Mouse (Mus musculus) kidney, adult 11 months (tissue): ENCODE measurements around the gene Zfp607b.

Experiments
- DNase-seq: peaks from one replicate; pipeline ENCODE4 v3.0.0; 2022

Zfp607b gene

DNA sequence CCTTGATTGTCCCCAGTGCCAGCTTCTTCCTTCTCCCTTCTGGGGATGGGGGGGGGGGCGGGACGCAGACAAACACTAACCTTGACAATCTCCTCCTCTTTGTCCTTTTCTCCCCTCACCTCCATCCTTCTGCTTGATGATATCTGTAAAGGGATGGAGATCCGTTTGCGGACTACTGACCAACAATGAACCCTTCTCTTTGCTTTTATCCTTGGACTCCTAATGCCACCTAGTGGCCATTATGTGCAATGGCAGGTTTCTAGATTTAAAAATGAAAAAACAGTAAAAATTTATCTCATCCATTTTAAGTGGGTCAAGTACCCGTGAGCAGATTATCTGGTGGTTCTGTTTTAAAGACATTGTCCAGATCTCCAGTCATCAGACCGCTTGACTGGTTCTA is 3.5 kb upstream of the Zfp607b start:
- DNase-seq: no peak

DNA sequence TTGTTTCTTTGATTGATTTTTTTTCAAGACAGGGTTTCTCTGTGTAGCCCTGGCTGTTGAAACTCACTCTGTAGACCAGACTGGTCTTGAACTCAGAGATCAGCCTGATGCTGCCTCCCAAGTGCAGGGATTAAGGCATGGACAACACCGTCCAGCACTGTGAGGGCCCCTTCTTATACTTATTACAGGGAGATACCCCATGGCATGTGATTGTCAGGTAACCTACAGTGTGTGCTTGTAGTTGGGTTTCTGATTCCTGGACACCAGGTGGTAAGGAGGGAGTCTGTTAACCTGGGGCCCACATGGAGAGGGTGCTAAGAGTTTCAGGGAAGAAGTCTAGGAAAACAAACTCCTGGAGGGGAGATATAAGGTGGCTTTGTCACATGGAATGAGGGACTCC is 2.1 kb upstream of the Zfp607b start:
- DNase-seq: no peak

DNA sequence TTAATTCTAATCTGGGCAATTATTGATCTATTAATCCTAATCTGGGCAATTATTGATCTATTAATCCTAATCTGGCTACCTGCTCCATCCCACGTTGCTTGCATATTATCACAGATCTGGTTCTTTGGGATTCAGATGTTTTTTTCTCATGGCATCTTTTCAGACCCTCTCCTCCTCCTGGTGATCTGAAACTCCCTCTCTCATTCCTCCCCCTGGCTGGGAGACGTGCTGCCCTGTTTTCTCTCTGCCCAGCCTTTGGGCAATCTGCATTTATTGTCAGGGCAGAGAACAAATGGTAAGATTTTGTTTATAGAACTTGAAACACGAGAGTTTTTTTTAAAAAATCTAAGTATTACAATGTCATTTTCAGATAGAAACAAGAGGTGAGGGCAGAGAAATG is 1.3 kb upstream of the Zfp607b start:
- DNase-seq: no peak

DNA sequence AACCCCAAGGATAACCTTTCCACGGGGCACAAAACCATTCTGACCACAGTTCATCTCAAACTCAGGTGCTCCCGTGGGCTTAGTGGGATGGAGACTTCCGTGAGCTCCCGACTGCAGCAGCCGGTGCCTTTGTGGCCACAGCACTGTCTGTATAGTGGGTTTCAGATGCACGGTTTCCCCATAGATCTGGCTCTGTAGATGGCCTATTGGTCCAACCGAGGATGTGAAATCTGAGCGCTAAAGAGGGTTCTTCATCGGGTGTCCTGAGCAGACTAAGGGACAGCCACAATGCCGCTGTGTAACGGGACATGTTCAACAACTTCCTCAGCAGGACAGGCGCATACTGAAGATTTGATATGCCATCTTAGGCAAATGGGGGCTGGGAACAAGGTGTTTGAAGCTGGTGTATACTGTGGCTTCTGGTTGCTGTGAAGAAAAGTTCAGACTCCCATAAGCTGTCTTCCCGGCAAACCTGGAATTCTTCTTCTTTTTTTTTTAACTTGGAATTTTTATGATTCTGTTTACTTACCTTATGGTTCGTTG is 823 bp upstream of the Zfp607b start:
- DNase-seq: no peak

DNA sequence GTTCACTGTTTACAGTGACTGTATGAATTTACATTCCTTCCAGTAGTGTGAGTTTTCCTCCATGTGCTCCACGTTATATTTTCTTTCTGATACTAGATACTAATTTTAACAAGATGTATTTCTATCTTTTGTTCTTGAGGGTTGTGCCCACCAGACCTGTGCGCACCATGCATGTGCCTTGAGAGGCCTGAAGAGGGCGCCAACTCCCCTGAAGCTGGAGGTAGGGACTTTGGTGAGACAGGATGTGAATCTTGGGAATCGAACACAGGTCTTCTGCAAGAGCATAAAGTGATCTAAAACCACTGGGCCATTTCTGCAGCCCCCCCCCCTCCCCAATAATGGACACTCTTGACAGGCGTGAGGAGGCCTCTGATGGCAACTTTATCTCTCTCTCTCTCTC is 1.9 kb downstream of the Zfp607b start:
- no peak for DNase-seq

DNA sequence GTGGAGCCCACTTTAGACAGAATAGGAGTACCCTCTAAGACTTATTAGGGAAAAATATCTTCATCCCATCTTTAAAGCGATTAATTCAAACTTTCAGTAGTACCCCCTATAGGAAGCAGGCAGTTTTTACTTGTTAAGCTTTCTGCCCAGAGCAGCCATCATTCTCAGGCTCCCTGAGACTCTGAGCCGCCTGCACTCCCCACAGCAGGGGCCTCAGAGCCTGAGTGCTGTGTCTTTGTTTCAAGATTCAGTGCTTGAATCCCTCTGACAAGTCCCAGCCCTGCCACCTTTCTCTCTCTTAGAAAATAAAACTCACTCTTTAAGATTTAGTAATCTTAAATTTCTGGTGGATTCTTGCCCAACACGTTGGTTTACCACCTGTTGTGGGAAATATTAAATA is 7.6 kb downstream of the Zfp607b start:
- no peak for DNase-seq

DNA sequence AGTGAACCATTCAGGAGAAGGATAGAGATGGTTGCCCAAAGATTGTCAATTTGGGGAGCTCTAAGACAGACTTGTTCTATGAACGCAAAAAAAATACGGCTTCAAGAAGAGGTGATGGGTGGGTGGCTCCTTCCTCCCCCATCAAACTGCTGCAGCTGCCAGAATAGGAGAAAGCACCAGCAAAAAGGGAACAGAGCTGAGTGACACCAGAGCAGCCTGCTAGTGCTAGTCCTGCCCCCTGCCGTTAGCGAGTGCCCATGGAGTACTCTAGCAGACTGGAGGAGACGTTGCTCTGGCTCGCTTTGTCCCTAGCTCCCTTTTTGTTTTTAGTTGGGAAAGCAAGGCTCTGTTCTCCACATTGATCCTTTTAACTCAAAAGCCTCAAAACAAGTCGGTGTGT is 21.3 kb downstream of the Zfp607b start:
- no peak for DNase-seq

DNA sequence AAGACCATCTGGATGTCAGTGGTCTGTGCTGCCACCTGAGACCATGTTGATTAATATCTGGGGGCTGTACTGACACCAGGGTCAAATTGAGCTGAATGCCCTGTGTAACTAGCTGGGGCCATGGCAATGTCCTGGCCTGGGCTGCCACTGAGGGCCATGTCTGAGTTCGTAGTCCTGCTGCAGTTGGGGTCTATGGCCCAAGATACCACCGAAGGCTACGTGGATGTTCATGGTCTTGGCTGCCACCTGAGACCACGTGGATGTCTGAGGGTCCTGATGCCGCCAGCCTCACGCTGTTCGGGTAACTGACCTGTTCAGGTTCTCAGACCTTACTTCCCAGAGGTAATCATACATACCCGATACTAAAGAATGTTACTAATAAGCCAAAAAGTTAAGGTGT is 32.8 kb downstream of the Zfp607b start:
- no peak for DNase-seq

DNA sequence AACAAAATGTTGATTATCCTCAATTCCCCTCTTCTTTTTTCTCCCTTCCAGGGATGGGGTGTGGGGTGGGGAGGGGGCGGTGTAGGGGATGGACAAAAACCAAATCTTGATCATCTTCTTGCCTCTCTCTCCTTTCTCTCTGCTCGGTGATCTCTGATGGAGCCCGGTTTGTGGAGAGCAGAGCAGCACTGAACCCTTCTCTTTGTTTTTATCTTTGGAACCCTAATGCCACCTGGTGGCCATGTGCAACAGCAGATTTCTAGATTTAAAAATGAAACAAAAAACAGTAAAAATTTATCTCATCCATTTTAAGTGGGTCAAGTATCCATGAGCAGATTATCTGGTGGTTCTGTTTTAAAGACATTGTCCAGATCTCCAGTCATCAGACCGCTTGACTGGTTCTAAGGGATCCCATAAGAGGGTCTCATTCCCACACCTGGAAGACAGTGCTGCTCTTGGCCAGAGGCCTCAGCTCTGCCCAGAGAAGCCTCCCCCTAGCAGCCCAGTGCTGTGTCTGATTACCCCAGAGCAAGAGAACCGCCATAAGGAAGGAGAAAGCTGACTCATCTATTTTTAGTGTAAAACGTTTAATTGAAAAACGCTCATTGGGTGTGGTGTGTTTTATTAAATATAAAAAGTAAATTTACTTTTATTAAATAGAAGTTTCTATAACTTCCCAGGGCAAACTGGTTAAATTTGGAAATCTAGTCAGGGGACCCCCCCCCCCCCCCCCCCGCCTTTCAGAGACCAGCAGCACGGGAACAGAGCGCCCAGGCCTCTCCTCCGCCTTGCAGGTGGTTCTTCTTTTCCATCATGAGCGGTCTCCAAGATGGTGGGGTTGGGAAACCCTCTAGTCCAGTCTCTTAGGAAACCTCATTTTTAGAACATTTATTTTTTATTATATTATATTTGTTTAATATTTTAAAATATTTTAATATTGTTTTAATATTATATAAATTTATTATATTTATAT is 36.7 kb downstream of the Zfp607b start:
- peak; percentile 6 for DNase-seq

DNA sequence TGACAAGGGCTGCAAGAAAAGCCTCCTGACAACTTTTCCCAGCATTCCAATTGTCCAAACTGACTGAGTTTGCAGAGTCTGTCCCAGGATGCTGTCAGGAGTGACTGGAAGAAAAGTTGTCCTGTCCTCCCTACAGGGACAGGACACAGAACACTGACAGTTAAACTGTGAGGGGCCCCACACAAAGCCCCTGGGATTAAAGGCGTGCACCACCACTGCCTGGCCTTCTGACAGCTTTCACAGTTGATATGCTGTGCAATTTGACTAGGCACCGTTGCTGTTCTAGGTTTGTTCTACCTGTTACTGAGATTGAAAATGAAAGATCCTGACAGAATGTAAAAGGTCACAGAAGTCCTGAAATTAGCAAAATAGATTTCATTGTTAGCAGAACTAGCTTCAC is 38.3 kb downstream of the Zfp607b start:
- no peak for DNase-seq

DNA sequence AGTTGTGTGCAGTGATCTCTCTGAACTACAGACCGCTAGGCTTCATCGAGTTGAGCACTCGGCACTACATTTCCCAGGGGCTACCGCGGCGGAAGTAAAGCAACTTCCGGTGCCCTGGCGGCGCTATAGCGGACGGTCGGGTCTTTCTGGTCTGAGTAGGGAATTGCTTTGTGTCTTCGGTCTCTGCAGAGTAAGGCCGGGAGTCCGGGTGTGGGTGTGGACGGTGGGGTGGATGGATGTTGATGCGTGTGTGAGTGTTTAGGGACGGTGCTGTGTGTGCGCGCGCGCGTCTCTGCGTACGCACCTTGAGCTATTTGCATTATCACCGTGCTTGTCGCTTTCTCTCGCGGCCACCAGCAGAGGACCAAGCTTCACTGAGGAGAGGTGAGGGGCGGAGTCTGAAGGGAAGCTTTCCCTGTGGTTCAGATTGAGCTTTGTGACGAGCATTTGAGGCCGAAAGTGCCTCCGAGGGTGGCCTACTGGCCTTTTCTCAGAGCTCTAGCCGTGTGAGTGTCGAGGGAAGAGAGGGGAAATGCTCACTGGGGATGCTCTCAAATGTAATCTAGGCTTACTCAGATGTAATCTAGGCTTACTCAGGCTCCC is 42.2 kb downstream of the Zfp607b start, which contains the start of gene Zfp60:
Gene Zfp60, plus strand, starts transcription at position 109 of the 603 bp plus-strand sequence.
- peak; percentile 85 for DNase-seq

DNA sequence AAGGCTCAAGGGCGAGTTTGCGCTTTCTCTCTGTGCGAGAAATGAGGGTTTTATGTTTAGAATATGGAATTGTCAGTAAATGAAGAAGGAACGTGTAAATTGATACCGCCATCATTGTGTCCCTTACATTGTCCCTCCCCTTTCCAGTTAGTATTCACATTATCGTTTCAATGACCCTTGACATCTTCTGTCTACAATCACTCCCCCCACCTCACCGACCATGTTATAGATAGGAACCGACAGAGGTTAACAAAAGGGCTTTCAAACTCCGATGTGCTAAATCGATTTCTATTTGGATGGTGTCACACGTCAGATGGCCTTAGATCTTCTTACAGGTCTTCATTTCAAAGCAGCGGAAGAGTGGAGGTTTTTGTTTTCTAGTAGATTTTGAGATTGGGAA is 42.8 kb downstream of the Zfp607b start:
- DNase-seq: no peak

DNA sequence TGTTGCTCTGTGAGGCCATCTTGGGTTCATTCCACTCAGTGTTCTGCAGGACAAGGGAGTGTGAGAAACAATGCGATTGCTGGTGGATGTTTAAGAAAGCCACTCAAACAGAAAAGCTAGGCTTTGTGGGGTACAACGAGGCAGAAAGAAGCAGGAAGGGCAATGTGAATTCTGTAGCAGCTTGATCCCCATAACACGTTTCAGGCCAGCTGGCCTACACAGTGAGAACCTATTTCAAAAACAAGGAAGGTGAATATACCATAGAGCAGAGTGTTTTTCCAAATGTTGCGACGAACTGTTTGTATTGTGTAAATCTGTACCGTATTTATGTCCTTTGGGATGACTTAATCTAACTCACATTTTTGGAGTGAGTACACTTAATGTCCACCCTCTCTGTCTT is 43.4 kb downstream of the Zfp607b start:
- DNase-seq: no peak

DNA sequence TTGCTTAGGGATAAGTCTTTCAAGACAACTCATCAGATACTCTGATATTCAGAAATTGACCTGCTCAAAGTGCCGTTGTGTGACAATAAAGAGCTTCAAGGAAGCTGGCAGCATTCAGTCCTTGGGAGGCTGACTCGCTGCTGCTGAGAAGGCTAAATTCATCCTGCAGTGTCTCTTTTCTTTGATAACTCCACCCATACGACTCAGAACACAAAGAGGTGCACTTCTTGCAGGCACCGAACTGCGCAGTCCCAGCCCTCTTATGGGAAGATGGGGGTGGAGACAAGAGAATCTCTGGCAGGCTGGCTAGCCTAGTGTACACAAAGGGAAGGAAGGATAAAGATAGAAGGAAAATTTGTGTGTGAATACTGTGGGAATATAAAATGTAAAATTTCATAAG is 46.3 kb downstream of the Zfp607b start:
- DNase-seq: no peak
